Mouse (Mus musculus) C2C12 (cell line): ENCODE measurements around the gene Des.

Source experiments
- CTCF ChIP-seq: IDR thresholded peaks from one replicate; pipeline ENCODE4 v1.5.1; 2011; ENCODE audit not compliant: control insufficient read depth, insufficient read depth, insufficient read length
- MAX ChIP-seq: IDR thresholded peaks from one replicate; pipeline ENCODE4 v1.6.1; 2011; ENCODE audit warnings: mild to moderate bottlenecking, control low read depth
- USF1 ChIP-seq: IDR thresholded peaks from one replicate; pipeline ENCODE4 v1.6.1; 2011; ENCODE audit warnings: low read depth, mild to moderate bottlenecking, control low read depth, moderate library complexity

- TF ChIP-seq USF1, result no peak
- no peak for TF ChIP-seq MAX
- no peak for TF ChIP-seq CTCF
Measured at GRCm38 (mm10) chr1:75409950-75410349, 49.8 kb downstream of the Des start.
